Mouse (Mus musculus) lung, adult 2 months (tissue): ENCODE results near the gene Trh.

ENCODE experiments used
- CTCF ChIP-seq: fragments of 200-500 bp; IDR thresholded peaks from 2 replicates; pipeline ENCODE4 v1.5.1; 2011; ENCODE audit warnings: mild to moderate bottlenecking, low read length, control low read depth; ENCODE audit not compliant: insufficient read depth
- POLR2A ChIP-seq: fragments of 200-500 bp; IDR thresholded peaks from 2 replicates; pipeline ENCODE4 v1.6.1; 2011; ENCODE audit warnings: low read depth, mild to moderate bottlenecking, control low read depth, low read length, borderline replicate concordance; ENCODE audit errors: extremely low read depth

GRCm38 (mm10) chr6:92222021-92222420 is 22.4 kb downstream of the Trh start:
- no peak for TF ChIP-seq CTCF
- TF ChIP-seq POLR2A = no peak
